In genomic region chr3:152929256-152929787, GRCm38 (mm10) we compare ENCODE assay signal across 14 mouse cellular contexts. TPM values are rescaled to one million over a fixed set of nuclear protein-coding genes. Genes with fewer than 3 reads are reported as not detected.
DNase-seq lines count a peak whose midpoint lies in the region; ATAC-seq and TF ChIP-seq lines count a peak whose summit lies in the region.
"Had no signal": no experiment of that assay in that cellular context is flagged by ENCODE, and none has a peak within 500 bp of the region (broad histone marks: within the 10 kb centered on the region; RNA-seq: fewer than 3 reads in every experiment).

No protein-coding gene starts in this region.

- H3K4me2 ChIP-seq in hindbrain, embryonic 16.5 days (ENCODE audit: low read length), result no peak overlapping the region
- H3K4me2 ChIP-seq in hindbrain, embryonic 13.5 days, result no peak overlapping the region
- H3K4me2 ChIP-seq: midbrain, embryonic 13.5 days; neural tube, embryonic 12.5 days had no signal

- peaks cover 8% of the 10 kb centered on the region for H3K4me1 ChIP-seq in hindbrain, embryonic 16.5 days (ENCODE audit: control insufficient read depth, insufficient read depth, low read depth, low read length)
- peaks cover 27% of the 10 kb centered on the region for H3K4me1 ChIP-seq in hindbrain, embryonic 13.5 days (replicated peaks)
- H3K4me1 ChIP-seq in ES-E14 (ENCODE audit: control insufficient read depth in 2 of 2, insufficient read depth in 2 of 2, low read length in 2 of 2, poor library complexity in 1 of 2), result 0 out of 4 replicates have a peak, but pooled peaks cover 0 to 2% of the 10 kb centered on the region in 2 experiments
- H3K4me1 ChIP-seq: neural tube, embryonic 12.5 days had no signal

- no peak overlapping the region for H3K4me3 ChIP-seq in hindbrain, embryonic 16.5 days (ENCODE audit: low read length)
- no peak overlapping the region for H3K4me3 ChIP-seq in hindbrain, embryonic 13.5 days
- H3K4me3 ChIP-seq in ES-E14 (ENCODE audit: insufficient read depth in 1 of 2, low read depth in 1 of 2, low read length in 2 of 2, poor library complexity in 1 of 2, severe bottlenecking in 1 of 2), result peak overlapping the region in 1 of 2 experiments; percentile 45; a peak in 2 of 4 replicates
- H3K4me3 ChIP-seq: heart, adult 2 months; hindbrain, embryonic 10.5 days; midbrain, embryonic 13.5 days; neural tube, embryonic 12.5 days had no signal

- no peaks in the 10 kb centered on the region for H3K36me3 ChIP-seq in hindbrain, embryonic 16.5 days (ENCODE audit: control insufficient read depth, insufficient read depth, low read length)
- H3K36me3 ChIP-seq in hindbrain, embryonic 13.5 days, result no peaks in the 10 kb centered on the region
- H3K36me3 ChIP-seq in ES-E14 (ENCODE audit: control insufficient read depth, insufficient read depth, low read length, poor library complexity, severe bottlenecking), result no peaks in the 10 kb centered on the region
- H3K36me3 ChIP-seq: hindbrain, embryonic 10.5 days; midbrain, embryonic 13.5 days; neural tube, embryonic 12.5 days had no signal

- H3K27me3 ChIP-seq in hindbrain, embryonic 16.5 days (replicated peaks; ENCODE audit: control insufficient read depth, insufficient read depth, low read length), result no peaks in the 10 kb centered on the region
- no peaks in the 10 kb centered on the region for H3K27me3 ChIP-seq in hindbrain, embryonic 13.5 days
- H3K27me3 ChIP-seq: midbrain, embryonic 13.5 days; neural tube, embryonic 12.5 days had no signal

- peak; percentile 68 for DNase-seq in CD4-positive helper T cell, adult 2 months (ENCODE audit: low read depth, low spot score)
- DNase-seq in ES-E14 (ENCODE audit: low read depth, low spot score), result peak; percentile 58
- peak; percentile 77 for DNase-seq in induced T-regulatory cell, adult 2 months (ENCODE audit: low read depth)
- no peak for DNase-seq in lung, adult 18-20 months
- DNase-seq in kidney, postnatal 36 days, result no peak
- no peak for DNase-seq in left cerebral cortex, adult 18-20 months (ENCODE audit: low spot score in 2 of 2)
- DNase-seq: cerebellum, adult 9-10 months; heart, adult 2 months; kidney, adult 2 months had no signal

- H3K9me3 ChIP-seq in hindbrain, embryonic 16.5 days (ENCODE audit: control insufficient read depth, low read length), result no peaks in the 10 kb centered on the region
- no peaks in the 10 kb centered on the region for H3K9me3 ChIP-seq in hindbrain, embryonic 13.5 days
- no peaks in the 10 kb centered on the region for H3K9me3 ChIP-seq in ES-E14 (ENCODE audit: control insufficient read depth, insufficient read depth, low read depth, low read length)
- H3K9me3 ChIP-seq: hindbrain, embryonic 10.5 days; midbrain, embryonic 13.5 days; neural tube, embryonic 12.5 days had no signal

- no peak overlapping the region for H3K27ac ChIP-seq in hindbrain, embryonic 16.5 days (ENCODE audit: low read depth, low read length)
- H3K27ac ChIP-seq in hindbrain, embryonic 13.5 days, result no peak overlapping the region
- no peak overlapping the region for H3K27ac ChIP-seq in ES-E14 (ENCODE audit: insufficient read depth, low read depth, low read length, poor library complexity, severe bottlenecking)
- H3K27ac ChIP-seq: heart, adult 2 months; neural tube, embryonic 12.5 days had no signal

- in situ Hi-C loops in ES-E14 (cut with MboI; ENCODE audit: low sequenced_read_pairs in 2 of 2, unreplicated experiment in 2 of 2), result no loop called here

- ATAC-seq in hindbrain, embryonic 16.5 days, result 0 out of 2 replicates have a peak, but pooled peaks have one; percentile 15
- ATAC-seq in hindbrain, embryonic 13.5 days (ENCODE audit: low FRiP score), result no peak
- ATAC-seq: midbrain, embryonic 13.5 days had no signal

- 77% methylated on average over 10 of the region's 10 CpGs for WGBS in hindbrain, embryonic 16.5 days
- 74% methylated on average over 10 of the region's 10 CpGs for WGBS in hindbrain, embryonic 13.5 days

- no peak overlapping the region for H3K9ac ChIP-seq in hindbrain, embryonic 16.5 days (ENCODE audit: low read depth, low read length)
- H3K9ac ChIP-seq in hindbrain, embryonic 13.5 days, result no peak overlapping the region
- no peak overlapping the region for H3K9ac ChIP-seq in ES-E14 (ENCODE audit: insufficient read depth, low read depth, low read length, poor library complexity, severe bottlenecking)
- H3K9ac ChIP-seq: midbrain, embryonic 13.5 days; neural tube, embryonic 12.5 days had no signal

TF ChIP-seq in ES-E14, 5 proteins besides CTCF, POLR2A, EP300 and RAD21:
- TF ChIP-seq CHD2 (IDR thresholded peaks at IDR 0.05; ENCODE audit: low read depth, low read length) (no peak), ZC3H11A (IDR thresholded peaks at IDR 0.05; ENCODE audit: borderline replicate concordance, low read depth, low read length) (no peak), MAFK (IDR thresholded peaks at IDR 0.05; ENCODE audit: insufficient read depth, low read depth, low read length) (no peak), ZNF384 (IDR thresholded peaks at IDR 0.05; ENCODE audit: low read depth, low read length) (no peak), HCFC1 (IDR thresholded peaks at IDR 0.05; ENCODE audit: borderline replicate concordance, insufficient read depth, low read length) (no peak)
TF ChIP-seq in ES-E14: peak in this region for 0.

RNA-seq across cellular contexts. Expression of gene St6galnac5, which starts 52.7 kb away (rescaled TPM):
- 20.1 and 21.1 TPM in 2 replicates for polyA plus RNA-seq in hindbrain, embryonic 16.5 days (2015; fragmentation: Nextera tagmentation; extraction: Ambion mirVana)
- 18.6 and 19.5 TPM in 2 replicates for polyA plus RNA-seq in hindbrain, embryonic 13.5 days (2015; fragmentation: Nextera tagmentation; extraction: Ambion mirVana)
- 0.05 and 0.27 TPM in 2 replicates for total RNA-seq in ES-E14 (2012; rRNA removed)
- 10 to 100 TPM; 29.9 to 37.4 TPM for total RNA-seq in left cerebral cortex, adult 18-20 months (2021)
- total RNA-seq: heart, adult 2 months had no signal

Comparison
In these comparisons a context has a peak if more than half of its experiments do, and no peak if none do; other contexts are left out.
1. DNase-seq: peak in CD4-positive helper T cell, adult 2 months (single experiment), ES-E14 (single experiment) and induced T-regulatory cell, adult 2 months (single experiment); none in lung, adult 18-20 months (0 of 2), kidney, postnatal 36 days (0 of 2) and left cerebral cortex, adult 18-20 months (0 of 2).
2. RNA of gene St6galnac5, which starts 52.7 kb away (total RNA-seq): 29.9 to 37.4 TPM in left cerebral cortex, adult 18-20 months; 0.05 to 0.27 TPM in ES-E14; every median in the first group is over 10 times any median in the second.